Mouse (Mus musculus) midbrain, embryonic 14.5 days (tissue): ENCODE measurements at regions not wholly inside any gene's neighbourhood (a gene's known extent, or its start where the extent isn't known, plus 50 kb on each side); places are given as distances from the start of the nearest gene placed in this dataset.

Experiments
- ATAC-seq: fragments of 200-750 bp; cut with Nextera tagmentation; 2 replicates; pipeline ENCODE4 v1.8.0; 2017; ENCODE audit warnings: moderate number of reproducible peaks, moderate library complexity; ENCODE audit not compliant: low FRiP score, low TSS enrichment
- DNase-seq: peaks from one replicate; pipeline ENCODE4 v3.0.0-alpha.2; 2015
- H3K27ac ChIP-seq: fragments of 300-500 bp; sonication (generic); replicated peaks from 2 replicates; pipeline ENCODE4 v1.5.1; 2014; ENCODE audit warnings: mild to moderate bottlenecking, low read depth, low read length, moderate library complexity
- H3K27me3 ChIP-seq: fragments of 300-500 bp; sonication (generic); 2 replicates; pipeline ENCODE4 v1.6.1; 2014; ENCODE audit warnings: low read length, control low read depth, mixed read lengths; ENCODE audit not compliant: control insufficient read depth, insufficient read depth
- H3K36me3 ChIP-seq: fragments of 300-500 bp; sonication (generic); 2 replicates; pipeline ENCODE4 v1.6.1; 2014; ENCODE audit warnings: low read length, control low read depth; ENCODE audit not compliant: control insufficient read depth, insufficient read depth
- H3K4me1 ChIP-seq: fragments of 300-500 bp; sonication (generic); 2 replicates; pipeline ENCODE4 v1.6.1; 2014; ENCODE audit warnings: mild to moderate bottlenecking, antibody characterized with exemption, low read length, control low read depth; ENCODE audit not compliant: control insufficient read depth, insufficient read depth
- H3K4me2 ChIP-seq: fragments of 300-500 bp; sonication (generic); 2 replicates; pipeline ENCODE4 v1.6.1; 2014; ENCODE audit warnings: mild to moderate bottlenecking, low read length, moderate library complexity
- H3K4me3 ChIP-seq: fragments of 300-500 bp; sonication (generic); replicated peaks from 2 replicates; pipeline ENCODE4 v1.5.1; 2014; ENCODE audit warnings: low read depth, low read length
- H3K9ac ChIP-seq: fragments of 300-500 bp; sonication (generic); replicated peaks from 2 replicates; pipeline ENCODE4 v1.6.1; 2014; ENCODE audit warnings: mild to moderate bottlenecking, low read length, moderate library complexity
- H3K9me3 ChIP-seq: fragments of 300-500 bp; sonication (generic); 2 replicates; pipeline ENCODE4 v1.6.1; 2016; ENCODE audit warnings: low read length, control low read depth, mixed read lengths; ENCODE audit not compliant: control insufficient read depth
- WGBS: fragments of 180-500 bp; shearing (Covaris S2); extraction: QIAGEN DNeasy Blood & Tissue Kit; methylation state at CpG from one replicate; pipeline ENCODE4 v1.1.7; 2014; 5-methylcytosine and 5-hydroxymethylcytosine counted together

- H3K4me3 ChIP-seq = no peak overlapping the region
- H3K4me1 ChIP-seq = no peaks in the 10 kb centered on the region
- no peak overlapping the region for H3K27ac ChIP-seq
- H3K4me2 ChIP-seq = no peak overlapping the region
- no peaks in the 10 kb centered on the region for H3K36me3 ChIP-seq
- WGBS = 91% methylated on average over 3 of the region's 3 CpGs
- ATAC-seq = no peak
- no peaks in the 10 kb centered on the region for H3K9me3 ChIP-seq
- no peak for DNase-seq
- H3K9ac ChIP-seq = no peak overlapping the region
- H3K27me3 ChIP-seq = no peaks in the 10 kb centered on the region
Observed at GRCm38 (mm10) chr4:89055969-89056368, 81.0 kb upstream of the Mtap start.

GRCm38 (mm10) chr4:89053606-89054005 lies 83.3 kb upstream of the Mtap start:
- WGBS = 75% methylated on average over 6 of the region's 6 CpGs
- Histone ChIP-seq H3K27me3 (no peaks in the 10 kb centered on the region), H3K27ac (no peak overlapping the region), H3K9ac (no peak overlapping the region), H3K4me2 (no peak overlapping the region), H3K9me3 (no peaks in the 10 kb centered on the region), H3K36me3 (no peaks in the 10 kb centered on the region), H3K4me3 (no peak overlapping the region), H3K4me1 (no peaks in the 10 kb centered on the region)
- ATAC-seq (no peak), DNase-seq (no peak)

- DNase-seq = no peak
- no peak overlapping the region for H3K4me3 ChIP-seq
- no peaks in the 10 kb centered on the region for H3K36me3 ChIP-seq
- H3K4me2 ChIP-seq = no peak overlapping the region
- ATAC-seq = no peak
- no peaks in the 10 kb centered on the region for H3K27me3 ChIP-seq
- no peaks in the 10 kb centered on the region for H3K9me3 ChIP-seq
- no peak overlapping the region for H3K27ac ChIP-seq
- H3K9ac ChIP-seq = no peak overlapping the region
- 89% methylated on average over 5 of the region's 5 CpGs for WGBS
- no peaks in the 10 kb centered on the region for H3K4me1 ChIP-seq
Observed at GRCm38 (mm10) chr4:89051897-89052296, 85.0 kb upstream of the Mtap start.

- no peak overlapping the region for H3K4me3 ChIP-seq
- 92% methylated on average over 4 of the region's 4 CpGs for WGBS
- H3K27ac ChIP-seq = no peak overlapping the region
- ATAC-seq = no peak
- no peaks in the 10 kb centered on the region for H3K4me1 ChIP-seq
- no peak overlapping the region for H3K9ac ChIP-seq
- no peaks in the 10 kb centered on the region for H3K9me3 ChIP-seq
- no peak for DNase-seq
- no peaks in the 10 kb centered on the region for H3K36me3 ChIP-seq
- H3K4me2 ChIP-seq = no peak overlapping the region
- H3K27me3 ChIP-seq = no peaks in the 10 kb centered on the region
Observed at GRCm38 (mm10) chr4:89050551-89051199, 86.2 kb upstream of the Mtap start.

GRCm38 (mm10) chr4:89049592-89050440 lies 87.1 kb upstream of the Mtap start:
- no peak for DNase-seq
- H3K4me2 ChIP-seq = no peak overlapping the region
- no peak overlapping the region for H3K27ac ChIP-seq
- ATAC-seq = no peak
- H3K9ac ChIP-seq = no peak overlapping the region
- H3K4me3 ChIP-seq = no peak overlapping the region
- H3K27me3 ChIP-seq = no peaks in the 10 kb centered on the region
- WGBS = 78% methylated on average over 7 of the region's 7 CpGs
- no peaks in the 10 kb centered on the region for H3K9me3 ChIP-seq
- no peaks in the 10 kb centered on the region for H3K4me1 ChIP-seq
- no peaks in the 10 kb centered on the region for H3K36me3 ChIP-seq

GRCm38 (mm10) chr4:89044516-89044915 lies 92.4 kb upstream of the Mtap start:
- Histone ChIP-seq H3K4me1 (no peaks in the 10 kb centered on the region), H3K4me2 (no peak overlapping the region), H3K27ac (no peak overlapping the region), H3K36me3 (no peaks in the 10 kb centered on the region), H3K9ac (no peak overlapping the region), H3K9me3 (no peaks in the 10 kb centered on the region), H3K27me3 (no peaks in the 10 kb centered on the region), H3K4me3 (no peak overlapping the region)
- ATAC-seq = no peak
- DNase-seq = no peak

GRCm38 (mm10) chr4:89043982-89044381 lies 92.9 kb upstream of the Mtap start:
- no peaks in the 10 kb centered on the region for H3K27me3 ChIP-seq
- H3K4me3 ChIP-seq = no peak overlapping the region
- DNase-seq (no peak), ATAC-seq (no peak)
- H3K9ac ChIP-seq = no peak overlapping the region
- 83% methylated on average over 1 of the region's 1 CpGs for WGBS
- H3K9me3 ChIP-seq = no peaks in the 10 kb centered on the region
- no peaks in the 10 kb centered on the region for H3K4me1 ChIP-seq
- no peak overlapping the region for H3K4me2 ChIP-seq
- H3K27ac ChIP-seq = no peak overlapping the region
- H3K36me3 ChIP-seq = no peaks in the 10 kb centered on the region

- no peak for ATAC-seq
- Histone ChIP-seq H3K9me3 (no peaks in the 10 kb centered on the region), H3K36me3 (no peaks in the 10 kb centered on the region), H3K4me1 (no peaks in the 10 kb centered on the region), H3K27me3 (no peaks in the 10 kb centered on the region), H3K9ac (no peak overlapping the region), H3K4me2 (no peak overlapping the region), H3K27ac (no peak overlapping the region), H3K4me3 (no peak overlapping the region)
- 65% methylated on average over 5 of the region's 5 CpGs for WGBS
- peak; percentile 7 for DNase-seq
Observed at GRCm38 (mm10) chr4:89040856-89041255, 96.1 kb upstream of the Mtap start.

GRCm38 (mm10) chr4:89038906-89039305 lies 98.0 kb upstream of the Mtap start:
- H3K27ac ChIP-seq = no peak overlapping the region
- no peaks in the 10 kb centered on the region for H3K36me3 ChIP-seq
- no peak overlapping the region for H3K4me3 ChIP-seq
- no peaks in the 10 kb centered on the region for H3K27me3 ChIP-seq
- H3K4me2 ChIP-seq = no peak overlapping the region
- ATAC-seq (no peak), DNase-seq (no peak)
- H3K9ac ChIP-seq = no peak overlapping the region
- no peaks in the 10 kb centered on the region for H3K9me3 ChIP-seq
- 69% methylated on average over 5 of the region's 5 CpGs for WGBS
- no peaks in the 10 kb centered on the region for H3K4me1 ChIP-seq
